Mouse (Mus musculus) heart, embryonic 11.5 days (tissue): ENCODE results near the gene Kctd4. TPM values are rescaled to one million over a fixed set of nuclear protein-coding genes. Genes with fewer than 3 reads are reported as not detected.

Source experiments
- polyA plus RNA-seq: library from polyadenylated mRNA; unstranded; fragments of >200 nt; fragmentation: Nextera tagmentation; extraction: Ambion mirVana; gene quantifications from 2 replicates; pipeline ENCODE4 v1.2.1, GENCODE M21; 2014

Kctd4 gene
- polyA plus RNA-seq, 1 experiment from 2014 or later = 0.50 TPM

Other genes with a start within 250 kb of the Kctd4 start
- 14.7 and 18.0 TPM in 2 replicates for gene Cog3, start 200.5 kb upstream of the Kctd4 start, polyA plus RNA-seq
- gene Slc25a30, start 168.0 kb upstream of the Kctd4 start, polyA plus RNA-seq = 5.8 and 7.2 TPM in 2 replicates
- gene Tpt1, start 109.9 kb upstream of the Kctd4 start, polyA plus RNA-seq = 1,014 and 1,054 TPM in 2 replicates
- 34.7 and 36.7 TPM in 2 replicates for gene Gtf2f2, start 55.9 kb downstream of the Kctd4 start, polyA plus RNA-seq
- 10.4 and 14.1 TPM in 2 replicates for gene Gpalpp1, start 155.8 kb downstream of the Kctd4 start, polyA plus RNA-seq
- 11.2 and 11.4 TPM in 2 replicates for gene Nufip1, start 155.9 kb downstream of the Kctd4 start, polyA plus RNA-seq